Mouse (Mus musculus): ENCODE data around the gene Invs. TPM values are rescaled to one million over a fixed set of nuclear protein-coding genes. Genes with fewer than 3 reads are reported as not detected.

Gene Invs
- polyA plus RNA-seq, 1 experiment, result 3.4 TPM

- Histone ChIP-seq H3K27me3 (ENCODE audit: control insufficient read depth, insufficient read depth, low read length) (no peaks in the 10 kb centered on the region), H3K27ac (ENCODE audit: insufficient read depth, low read length) (no peak overlapping the region), H3K36me3 (ENCODE audit: control insufficient read depth, insufficient read depth, low read length) (no peaks in the 10 kb centered on the region), H3K4me3 (ENCODE audit: extremely low read depth, insufficient read depth, insufficient read length) (no peak overlapping the region), H3K4me1 (ENCODE audit: control insufficient read depth, insufficient read depth, insufficient read length) (peaks cover 11% of the 10 kb centered on the region)
- WGBS, result 47% methylated on average over 3 of the region's 3 CpGs
- TF ChIP-seq CTCF (IDR thresholded peaks at IDR 0.05; ENCODE audit: extremely low read depth, insufficient read depth, insufficient read length, insufficient replicate concordance) (no peak), POLR2A (IDR thresholded peaks at IDR 0.05; ENCODE audit: low read depth, low read length) (no peak)
- no peak for DNase-seq (ENCODE audit: low read depth in 1 of 2, low spot score in 2 of 2)
These were observed 21.5 kb upstream of the Invs start for GRCm38 (mm10) chr4:48258045-48258444.

DNA sequence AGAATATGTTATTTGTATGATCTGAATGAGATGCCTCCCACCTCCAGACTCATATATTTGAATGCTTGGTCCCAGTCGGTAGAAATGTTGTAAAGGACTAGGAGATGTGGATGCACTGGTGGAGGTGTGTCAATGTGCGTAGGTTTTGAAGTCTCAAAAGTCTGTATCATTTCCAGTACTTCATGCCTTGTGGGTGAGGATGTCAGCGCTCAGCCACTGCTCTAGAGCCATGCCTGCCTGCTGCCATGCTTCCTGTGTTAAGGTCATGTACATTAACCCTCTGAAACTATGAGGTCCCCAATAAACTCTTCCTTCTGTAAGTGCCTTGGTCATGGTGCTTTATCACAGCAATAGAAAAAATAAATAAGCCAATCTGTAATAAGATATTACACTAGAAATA lies 11.9 kb upstream of the Invs start:
- Histone ChIP-seq H3K4me1 (ENCODE audit: control insufficient read depth, insufficient read depth, insufficient read length) (peaks cover 8% of the 10 kb centered on the region; the same call in 1 of the 2 replicates), H3K27ac (ENCODE audit: insufficient read depth, low read length) (no peak overlapping the region), H3K4me3 (ENCODE audit: extremely low read depth, insufficient read depth, insufficient read length) (no peak overlapping the region), H3K27me3 (ENCODE audit: control insufficient read depth, insufficient read depth, low read length) (no peaks in the 10 kb centered on the region), H3K36me3 (ENCODE audit: control insufficient read depth, insufficient read depth, low read length) (no peaks in the 10 kb centered on the region)
- DNase-seq (ENCODE audit: low read depth in 1 of 2, low spot score in 2 of 2), result no peak
- no peak for TF ChIP-seq POLR2A (IDR thresholded peaks at IDR 0.05; ENCODE audit: low read depth, low read length)
- TF ChIP-seq CTCF (IDR thresholded peaks at IDR 0.05; ENCODE audit: extremely low read depth, insufficient read depth, insufficient read length, insufficient replicate concordance), result no peak
- 75% methylated on average over 3 of the region's 3 CpGs for WGBS

DNA sequence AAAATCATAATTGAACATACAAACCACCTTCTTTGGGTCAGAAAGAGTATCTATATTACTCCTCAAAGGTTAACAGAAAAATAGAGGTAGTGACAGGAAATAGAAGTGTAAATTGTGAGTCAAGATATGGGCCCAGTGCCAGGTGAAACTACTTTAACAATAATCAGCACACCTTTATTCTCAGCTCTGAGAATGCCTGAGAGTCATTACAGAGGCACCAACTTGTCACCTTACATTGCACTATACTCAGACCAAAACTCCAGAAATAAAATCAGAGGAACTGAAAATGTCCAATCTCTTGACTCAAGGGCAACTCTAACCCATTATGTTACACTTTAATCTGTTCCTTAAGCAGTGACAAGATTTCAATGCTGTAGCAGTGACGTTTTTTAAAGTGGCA lies 11.4 kb upstream of the Invs start:
- Histone ChIP-seq H3K4me1 (ENCODE audit: control insufficient read depth, insufficient read depth, insufficient read length) (peaks cover 9% of the 10 kb centered on the region), H3K27ac (ENCODE audit: insufficient read depth, low read length) (no peak overlapping the region), H3K27me3 (ENCODE audit: control insufficient read depth, insufficient read depth, low read length) (no peaks in the 10 kb centered on the region), H3K36me3 (ENCODE audit: control insufficient read depth, insufficient read depth, low read length) (no peaks in the 10 kb centered on the region), H3K4me3 (ENCODE audit: extremely low read depth, insufficient read depth, insufficient read length) (no peak overlapping the region)
- no peak for DNase-seq (ENCODE audit: low read depth in 1 of 2, low spot score in 2 of 2)
- WGBS, result 52% methylated on average over 1 of the region's 1 CpGs
- TF ChIP-seq CTCF (IDR thresholded peaks at IDR 0.05; ENCODE audit: extremely low read depth, insufficient read depth, insufficient read length, insufficient replicate concordance), result no peak
- TF ChIP-seq POLR2A (IDR thresholded peaks at IDR 0.05; ENCODE audit: low read depth, low read length), result no peak

- DNase-seq (ENCODE audit: low read depth in 1 of 2, low spot score in 2 of 2), result no peak
- no peaks in the 10 kb centered on the region for H3K27me3 ChIP-seq (ENCODE audit: control insufficient read depth, insufficient read depth, low read length)
- peaks cover 15% of the 10 kb centered on the region for H3K4me1 ChIP-seq (ENCODE audit: control insufficient read depth, insufficient read depth, insufficient read length)
- no peak overlapping the region for H3K27ac ChIP-seq (ENCODE audit: insufficient read depth, low read length)
- H3K36me3 ChIP-seq (ENCODE audit: control insufficient read depth, insufficient read depth, low read length), result no peaks in the 10 kb centered on the region
- TF ChIP-seq POLR2A (IDR thresholded peaks at IDR 0.05; ENCODE audit: low read depth, low read length), result no peak
- no peak for TF ChIP-seq CTCF (IDR thresholded peaks at IDR 0.05; ENCODE audit: extremely low read depth, insufficient read depth, insufficient read length, insufficient replicate concordance)
- no peak overlapping the region for H3K4me3 ChIP-seq (ENCODE audit: extremely low read depth, insufficient read depth, insufficient read length)
These were observed 9.0 kb upstream of the Invs start for GRCm38 (mm10) chr4:48270532-48270931.

- no peak overlapping the region for H3K27ac ChIP-seq (ENCODE audit: insufficient read depth, low read length)
- H3K27me3 ChIP-seq (ENCODE audit: control insufficient read depth, insufficient read depth, low read length), result no peaks in the 10 kb centered on the region
- no peak for DNase-seq (ENCODE audit: low read depth in 1 of 2, low spot score in 2 of 2)
- no peak for TF ChIP-seq POLR2A (IDR thresholded peaks at IDR 0.05; ENCODE audit: low read depth, low read length)
- no peak for TF ChIP-seq CTCF (IDR thresholded peaks at IDR 0.05; ENCODE audit: extremely low read depth, insufficient read depth, insufficient read length, insufficient replicate concordance)
- H3K36me3 ChIP-seq (ENCODE audit: control insufficient read depth, insufficient read depth, low read length), result no peaks in the 10 kb centered on the region
- 95% methylated on average over 5 of the region's 5 CpGs for WGBS
- no peak overlapping the region for H3K4me3 ChIP-seq (ENCODE audit: extremely low read depth, insufficient read depth, insufficient read length)
- peaks cover 12% of the 10 kb centered on the region for H3K4me1 ChIP-seq (ENCODE audit: control insufficient read depth, insufficient read depth, insufficient read length)
These were observed 7.7 kb upstream of the Invs start for GRCm38 (mm10) chr4:48271838-48272237.

DNA sequence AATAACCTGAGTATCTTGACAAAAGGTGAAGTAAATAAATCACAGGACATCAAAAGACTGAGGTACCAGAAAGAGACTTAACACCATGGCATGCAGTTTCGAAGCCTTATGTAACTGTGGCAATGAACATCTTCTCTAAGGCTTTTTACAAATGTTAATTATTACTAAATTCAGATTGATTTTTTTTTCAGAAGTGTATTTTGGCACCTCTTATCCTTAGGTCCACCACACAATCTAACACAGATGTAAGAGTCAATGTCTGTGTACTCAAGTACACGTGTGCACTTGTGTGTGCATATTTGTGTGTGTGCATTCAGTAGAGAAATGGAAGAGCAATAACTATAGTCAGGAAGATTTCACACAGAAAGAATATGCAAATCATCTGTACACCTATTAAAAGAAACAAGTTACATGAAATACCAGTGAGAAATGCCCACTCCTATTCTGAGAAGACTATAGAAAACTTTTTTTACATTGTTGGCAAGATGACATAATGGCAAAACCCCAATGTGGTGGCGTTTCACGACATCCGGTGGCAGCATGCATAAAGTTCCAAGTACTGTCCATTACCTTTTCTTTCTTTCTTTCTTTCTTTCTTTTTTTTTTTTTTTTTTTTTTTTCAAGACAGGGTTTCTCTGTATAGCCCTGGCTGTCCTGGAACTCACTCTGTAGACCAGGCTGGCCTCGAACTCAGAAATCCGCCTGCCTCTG lies 6.3 kb upstream of the Invs start:
- WGBS, result 91% methylated on average over 7 of the region's 7 CpGs
- Histone ChIP-seq H3K4me3 (ENCODE audit: extremely low read depth, insufficient read depth, insufficient read length) (no peak overlapping the region), H3K27me3 (ENCODE audit: control insufficient read depth, insufficient read depth, low read length) (no peaks in the 10 kb centered on the region), H3K36me3 (ENCODE audit: control insufficient read depth, insufficient read depth, low read length) (no peaks in the 10 kb centered on the region), H3K27ac (ENCODE audit: insufficient read depth, low read length) (no peak overlapping the region), H3K4me1 (ENCODE audit: control insufficient read depth, insufficient read depth, insufficient read length) (peaks cover 12% of the 10 kb centered on the region)
- no peak for DNase-seq (ENCODE audit: low read depth in 1 of 2, low spot score in 2 of 2)
- TF ChIP-seq POLR2A (IDR thresholded peaks at IDR 0.05; ENCODE audit: low read depth, low read length) (no peak), CTCF (IDR thresholded peaks at IDR 0.05; ENCODE audit: extremely low read depth, insufficient read depth, insufficient read length, insufficient replicate concordance) (no peak)

DNA sequence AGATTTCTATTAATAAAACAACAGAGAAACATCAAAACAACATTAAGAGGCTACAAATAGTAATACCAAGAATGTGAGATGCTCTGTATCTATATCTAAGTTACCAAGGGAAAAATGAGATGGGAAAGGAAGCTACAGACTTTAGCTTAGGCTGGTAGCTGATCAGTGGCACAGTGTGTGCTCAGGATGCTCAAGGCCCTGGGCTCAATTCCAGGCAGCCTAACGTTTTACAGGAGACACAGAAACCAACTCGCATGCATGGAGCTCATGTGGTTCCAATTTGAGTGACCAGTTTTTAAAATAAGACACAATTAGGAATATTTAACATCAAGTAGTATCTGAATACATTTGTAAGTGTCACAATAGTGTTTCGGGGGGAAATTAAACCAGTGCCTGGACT lies 3.8 kb upstream of the Invs start:
- 82% methylated on average over 3 of the region's 3 CpGs for WGBS

More for the DNA sequence above, 3.8 kb upstream of the Invs start:
- H3K27ac ChIP-seq (ENCODE audit: insufficient read depth, low read length), result no peak overlapping the region
- no peak overlapping the region for H3K4me3 ChIP-seq (ENCODE audit: extremely low read depth, insufficient read depth, insufficient read length)
- H3K27me3 ChIP-seq (ENCODE audit: control insufficient read depth, insufficient read depth, low read length), result no peaks in the 10 kb centered on the region
- DNase-seq (ENCODE audit: low read depth in 1 of 2, low spot score in 2 of 2), result no peak
- H3K4me1 ChIP-seq (ENCODE audit: control insufficient read depth, insufficient read depth, insufficient read length), result peaks cover 15% of the 10 kb centered on the region
- TF ChIP-seq POLR2A (IDR thresholded peaks at IDR 0.05; ENCODE audit: low read depth, low read length) (no peak), CTCF (IDR thresholded peaks at IDR 0.05; ENCODE audit: extremely low read depth, insufficient read depth, insufficient read length, insufficient replicate concordance) (no peak)
- H3K36me3 ChIP-seq (ENCODE audit: control insufficient read depth, insufficient read depth, low read length), result no peaks in the 10 kb centered on the region
